Mouse (Mus musculus) stomach, embryonic 14.5 days (tissue): Measurements from ENCODE around the gene Ckm. TPM values are rescaled to one million over a fixed set of nuclear protein-coding genes. Genes with fewer than 3 reads are reported as not detected.
A peak's percentile ranks its signal among the peaks of the same experiment; 100 is the strongest.

Source experiments
- ATAC-seq: fragments of 200-750 bp; cut with Nextera tagmentation; 2 replicates; pipeline ENCODE4 v1.8.0; 2017; ENCODE audit warnings: low read depth, moderate TSS enrichment; ENCODE audit not compliant: insufficient number of reproducible peaks, insufficient read depth, low FRiP score
- H3K27ac ChIP-seq: fragments of 300-500 bp; sonication (generic); 2 replicates; pipeline ENCODE4 v1.5.1; 2014; ENCODE audit warnings: mild to moderate bottlenecking, low read length, moderate library complexity, mixed read lengths
- H3K27me3 ChIP-seq: fragments of 300-500 bp; sonication (generic); 2 replicates; pipeline ENCODE4 v1.6.1; 2014; ENCODE audit warnings: low read length, control low read depth, mixed read lengths; ENCODE audit not compliant: control insufficient read depth, insufficient read depth
- H3K36me3 ChIP-seq: fragments of 300-500 bp; sonication (generic); 2 replicates; pipeline ENCODE4 v1.6.1; 2014; ENCODE audit warnings: mild to moderate bottlenecking, control low read depth, low read length, moderate library complexity, mixed read lengths; ENCODE audit not compliant: control insufficient read depth, insufficient read depth
- H3K4me1 ChIP-seq: fragments of 300-500 bp; sonication (generic); 2 replicates; pipeline ENCODE4 v1.6.1; 2014; ENCODE audit warnings: low read length, control low read depth, mixed read lengths; ENCODE audit not compliant: control insufficient read depth, insufficient read depth
- H3K4me2 ChIP-seq: fragments of 300-500 bp; sonication (generic); replicated peaks from 2 replicates; pipeline ENCODE4 v1.6.1; 2014; ENCODE audit warnings: low read depth, low read length, control low read depth
- H3K4me3 ChIP-seq: fragments of 300-500 bp; sonication (generic); 2 replicates; pipeline ENCODE4 v1.5.1; 2014; ENCODE audit warnings: low read depth, low read length, control low read depth
- H3K9ac ChIP-seq: fragments of 300-500 bp; sonication (generic); replicated peaks from 2 replicates; pipeline ENCODE4 v1.6.1; 2014; ENCODE audit warnings: low read depth, mild to moderate bottlenecking, control low read depth, low read length, moderate library complexity, mixed read lengths
- H3K9me3 ChIP-seq: fragments of 300-500 bp; sonication (generic); 2 replicates; pipeline ENCODE4 v1.6.1; 2016; ENCODE audit warnings: low read depth, low read length, control low read depth; ENCODE audit not compliant: control insufficient read depth
- WGBS: fragments of 180-500 bp; shearing (Covaris S2); extraction: QIAGEN DNeasy Blood & Tissue Kit; methylation state at CpG from one replicate; pipeline ENCODE4 v1.1.7; 2014; 5-methylcytosine and 5-hydroxymethylcytosine counted together
- polyA plus RNA-seq: library from polyadenylated mRNA; unstranded; fragments of >200 nt; fragmentation: Nextera tagmentation; extraction: Ambion mirVana; gene quantifications from 2 replicates; pipeline ENCODE4 v1.2.1, GENCODE M21; 2014

Ckm gene
- polyA plus RNA-seq, 1 experiment from 2014 or later: 1.7 TPM

GRCm38 (mm10) chr7:19420121-19420520 is 15.5 kb downstream of the Ckm start:
- ATAC-seq: no peak
- no peaks in the 10 kb centered on the region for H3K4me1 ChIP-seq
- H3K9ac ChIP-seq: no peak overlapping the region
- WGBS: 7% methylated on average over 28 of the region's 28 CpGs
- H3K36me3 ChIP-seq: peaks cover 3% of the 10 kb centered on the region; the same call in 1 of the 2 replicates
- H3K4me3 ChIP-seq: no peak overlapping the region
- H3K27ac ChIP-seq: no peak overlapping the region
- H3K27me3 ChIP-seq: peaks cover 12% of the 10 kb centered on the region
- H3K9me3 ChIP-seq: no peaks in the 10 kb centered on the region
- H3K4me2 ChIP-seq: no peak overlapping the region; the same call in 1 of the 2 replicates

GRCm38 (mm10) chr7:19420821-19421636 is 16.5 kb downstream of the Ckm start:
- Histone ChIP-seq H3K4me1 (no peaks in the 10 kb centered on the region), H3K9me3 (no peaks in the 10 kb centered on the region), H3K4me3 (peak overlapping the region; percentile 24), H3K4me2 (peak overlapping the region; percentile 49), H3K9ac (no peak overlapping the region), H3K36me3 (peaks cover 6% of the 10 kb centered on the region; the same call in 1 of the 2 replicates), H3K27ac (no peak overlapping the region), H3K27me3 (peaks cover 12% of the 10 kb centered on the region)
- ATAC-seq: peak; percentile 93
- WGBS: 11% methylated on average over 43 of the region's 43 CpGs

- Histone ChIP-seq H3K4me2 (no peak overlapping the region), H3K27ac (no peak overlapping the region), H3K4me3 (no peak overlapping the region), H3K27me3 (peaks cover 9% of the 10 kb centered on the region), H3K9ac (no peak overlapping the region), H3K36me3 (peaks cover 24% of the 10 kb centered on the region), H3K4me1 (no peaks in the 10 kb centered on the region), H3K9me3 (no peaks in the 10 kb centered on the region)
- ATAC-seq: no peak
- WGBS: 94% methylated on average over 3 of the region's 3 CpGs
Observed at GRCm38 (mm10) chr7:19423083-19423482, 18.5 kb downstream of the Ckm start.

- Histone ChIP-seq H3K27ac (no peak overlapping the region), H3K4me3 (no peak overlapping the region), H3K9ac (no peak overlapping the region), H3K4me2 (no peak overlapping the region), H3K27me3 (peaks cover 9% of the 10 kb centered on the region), H3K4me1 (no peaks in the 10 kb centered on the region), H3K9me3 (no peaks in the 10 kb centered on the region), H3K36me3 (peaks cover 32% of the 10 kb centered on the region)
- ATAC-seq: no peak
- 53% methylated on average over 4 of the region's 4 CpGs for WGBS
Observed at GRCm38 (mm10) chr7:19424051-19424450, 19.5 kb downstream of the Ckm start.

GRCm38 (mm10) chr7:19426349-19426748 is 21.8 kb downstream of the Ckm start:
- Histone ChIP-seq H3K36me3 (peaks cover 55% of the 10 kb centered on the region), H3K9ac (no peak overlapping the region), H3K27me3 (no peaks in the 10 kb centered on the region), H3K27ac (no peak overlapping the region), H3K9me3 (no peaks in the 10 kb centered on the region), H3K4me1 (no peaks in the 10 kb centered on the region), H3K4me2 (no peak overlapping the region), H3K4me3 (no peak overlapping the region)
- WGBS: 81% methylated on average over 6 of the region's 6 CpGs
- no peak for ATAC-seq

GRCm38 (mm10) chr7:19426888-19427287 is 22.3 kb downstream of the Ckm start:
- no peak for ATAC-seq
- Histone ChIP-seq H3K4me2 (no peak overlapping the region), H3K4me1 (no peaks in the 10 kb centered on the region), H3K4me3 (no peak overlapping the region), H3K9me3 (no peaks in the 10 kb centered on the region), H3K9ac (no peak overlapping the region), H3K27ac (no peak overlapping the region), H3K36me3 (peaks cover 61% of the 10 kb centered on the region), H3K27me3 (no peaks in the 10 kb centered on the region)
- 92% methylated on average over 6 of the region's 6 CpGs for WGBS

GRCm38 (mm10) chr7:19427999-19428650 is 23.5 kb downstream of the Ckm start:
- Histone ChIP-seq H3K4me3 (no peak overlapping the region), H3K4me1 (no peaks in the 10 kb centered on the region), H3K9me3 (no peaks in the 10 kb centered on the region; the same call in 1 of the 2 replicates), H3K36me3 (peaks cover 73% of the 10 kb centered on the region), H3K9ac (no peak overlapping the region), H3K27me3 (no peaks in the 10 kb centered on the region), H3K27ac (no peak overlapping the region), H3K4me2 (no peak overlapping the region)
- 76% methylated on average over 15 of the region's 15 CpGs for WGBS
- ATAC-seq: no peak

- no peak for ATAC-seq
- Histone ChIP-seq H3K27me3 (no peaks in the 10 kb centered on the region), H3K9ac (no peak overlapping the region), H3K27ac (no peak overlapping the region), H3K36me3 (peaks cover 89% of the 10 kb centered on the region), H3K9me3 (no peaks in the 10 kb centered on the region; the same call in 1 of the 2 replicates), H3K4me1 (no peaks in the 10 kb centered on the region), H3K4me2 (no peak overlapping the region), H3K4me3 (no peak overlapping the region)
- WGBS: 76% methylated on average over 8 of the region's 8 CpGs
Observed at GRCm38 (mm10) chr7:19429726-19430125, 25.1 kb downstream of the Ckm start.
